Mouse (Mus musculus) layer of hippocampus, adult 8-10 months (tissue): ENCODE results near the gene Tenm3. TPM values are rescaled to one million over a fixed set of nuclear protein-coding genes. Genes with fewer than 3 reads are reported as not detected.

Experiments
- DNase-seq, 2 experiments: peaks; one replicate each; pipeline ENCODE4 v3.0.0; 2022; ENCODE audit warnings: low spot score in 2 of 2
- total RNA-seq, 4 experiments: library from RNA; stranded (reverse); gene quantifications; 2 replicates each; pipeline ENCODE4 v1.2.4; 2022

Gene Tenm3
- total RNA-seq, 4 experiments from 2014 or later, result 83.3 to 88.6 (median 85.4) TPM

GRCm38 (mm10) chr8:48281855-48282254 is 561.9 kb downstream of the Tenm3 start:
- DNase-seq, result no peak

- DNase-seq, result no peak
Observed at GRCm38 (mm10) chr8:48279360-48279759, 564.4 kb downstream of the Tenm3 start.

DNA sequence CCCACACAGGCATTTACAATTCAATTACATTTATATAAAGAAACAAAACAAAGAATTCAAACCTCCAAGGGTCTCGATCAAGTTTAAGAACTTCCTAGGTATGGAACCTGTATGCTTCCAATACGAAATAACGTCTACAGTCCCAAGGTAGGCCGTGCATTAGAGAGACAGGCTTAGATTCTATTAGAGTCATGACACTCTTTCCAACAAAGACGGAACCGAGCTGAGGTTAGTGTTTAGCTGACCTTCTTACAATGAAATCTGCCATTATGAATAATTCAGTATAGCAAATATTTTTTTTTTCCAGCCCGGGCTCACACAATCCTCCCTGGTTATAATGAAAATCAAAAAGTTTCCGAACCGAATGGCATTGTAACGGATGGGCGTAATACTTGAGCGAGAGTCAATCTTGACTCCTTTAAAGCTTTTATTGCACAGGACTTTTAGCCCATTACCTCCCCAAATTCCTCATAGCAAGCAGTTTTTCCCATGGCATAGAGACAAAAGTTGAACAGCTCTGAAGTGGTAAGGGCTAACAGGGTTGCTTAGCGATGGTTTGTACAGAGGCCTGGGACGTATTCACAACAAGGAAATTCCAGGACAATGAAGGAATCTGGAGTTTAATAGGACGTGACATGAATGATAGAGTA is 565.6 kb downstream of the Tenm3 start:
- no peak for DNase-seq

DNA sequence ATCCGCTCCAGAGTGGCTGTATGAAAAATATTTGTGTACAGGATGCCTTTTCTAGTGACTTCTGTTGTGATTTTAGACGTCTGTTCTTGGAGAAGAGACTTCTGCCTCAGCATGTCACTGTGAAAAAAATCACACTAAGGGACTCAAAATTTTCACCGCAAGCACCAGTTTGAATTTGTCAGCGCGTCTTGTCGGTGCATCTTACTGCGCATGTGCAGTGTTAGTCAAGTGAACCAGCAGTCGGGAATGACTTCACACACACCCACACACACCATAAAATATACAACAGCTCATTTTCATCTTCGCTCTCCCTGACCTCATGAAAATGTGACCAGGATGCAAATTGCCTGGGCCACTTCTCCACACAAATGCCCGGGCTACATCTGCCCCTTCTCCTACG is 568.7 kb downstream of the Tenm3 start:
- no peak for DNase-seq

DNA sequence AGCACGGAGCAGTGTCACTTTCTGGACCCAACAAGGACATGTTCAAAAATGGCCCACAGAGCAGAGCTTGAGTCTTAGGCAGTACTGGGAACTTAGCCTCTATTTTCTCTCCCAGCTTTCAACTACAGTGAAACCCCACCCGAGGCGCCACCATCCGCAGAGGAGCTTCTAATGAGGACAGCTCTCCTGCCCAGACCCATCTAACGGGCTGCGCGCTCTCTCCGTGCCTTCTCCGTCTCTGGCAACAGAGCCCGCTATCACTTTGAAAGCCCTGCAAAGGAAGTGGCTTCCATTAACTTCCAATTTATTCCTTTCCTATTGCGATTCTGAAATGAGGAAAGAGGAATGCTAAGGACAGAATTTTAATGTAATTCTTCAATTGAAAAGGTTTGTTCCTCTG is 569.2 kb downstream of the Tenm3 start:
- no peak for DNase-seq

DNA sequence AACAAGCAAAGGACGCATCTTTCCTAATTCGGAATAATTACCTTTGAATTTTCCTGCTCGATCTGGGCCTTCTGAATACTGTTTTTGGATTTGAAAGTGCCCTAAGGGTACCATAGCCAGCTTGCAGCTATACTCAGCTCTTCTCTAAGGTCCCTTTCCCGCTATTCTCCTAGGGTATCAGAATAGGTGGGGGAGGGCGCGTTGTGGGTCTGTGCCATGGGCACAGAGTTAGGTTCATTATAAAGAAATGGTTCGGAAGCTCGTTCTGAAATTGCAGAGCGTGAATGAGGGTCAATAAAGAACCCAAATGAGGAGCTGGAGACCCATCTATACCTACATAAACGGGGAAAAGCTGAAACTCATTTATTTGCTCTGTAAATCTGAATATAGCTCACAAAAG is 575.1 kb downstream of the Tenm3 start:
- no peak for DNase-seq

DNA sequence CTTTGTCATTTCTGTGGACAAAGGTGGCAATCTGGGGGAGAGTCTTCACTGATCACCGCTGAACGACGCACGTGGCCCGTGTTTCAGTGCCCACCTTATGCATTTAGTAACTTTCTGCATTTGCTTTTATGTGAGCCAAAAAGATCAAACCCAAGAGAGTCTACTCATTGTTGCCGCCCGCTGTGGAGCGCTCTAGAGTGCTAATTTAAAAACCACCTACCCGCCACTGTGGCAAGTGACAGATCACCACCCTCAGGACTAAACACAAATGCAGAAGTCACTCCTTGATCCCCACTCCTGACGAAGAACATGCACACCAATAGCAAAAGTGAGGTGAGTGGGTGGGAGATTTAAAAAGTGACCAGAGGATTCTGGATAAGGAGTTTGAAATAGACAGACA is 583.5 kb downstream of the Tenm3 start:
- no peak for DNase-seq

DNA sequence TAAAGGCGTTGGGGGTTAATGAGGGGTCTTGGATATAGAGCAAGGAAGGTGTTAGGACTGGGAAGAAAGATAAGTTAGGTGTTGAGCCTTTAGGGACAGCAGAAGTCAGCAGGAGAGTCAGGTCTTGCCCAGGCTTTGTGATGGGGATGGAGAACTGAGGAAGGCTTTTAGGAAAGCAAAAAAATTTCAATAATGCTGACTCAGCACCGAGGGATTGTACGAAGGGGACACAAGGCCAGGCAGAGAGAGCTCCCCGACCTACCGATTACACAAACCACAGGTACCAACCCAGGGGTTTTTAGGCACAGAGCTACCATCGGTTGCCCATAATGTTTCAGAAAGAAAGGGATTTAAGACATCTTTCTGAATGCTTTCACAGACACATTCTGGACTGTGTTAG is 583.9 kb downstream of the Tenm3 start:
- no peak for DNase-seq

GRCm38 (mm10) chr8:48243876-48244275 is 599.9 kb downstream of the Tenm3 start:
- no peak for DNase-seq

DNA sequence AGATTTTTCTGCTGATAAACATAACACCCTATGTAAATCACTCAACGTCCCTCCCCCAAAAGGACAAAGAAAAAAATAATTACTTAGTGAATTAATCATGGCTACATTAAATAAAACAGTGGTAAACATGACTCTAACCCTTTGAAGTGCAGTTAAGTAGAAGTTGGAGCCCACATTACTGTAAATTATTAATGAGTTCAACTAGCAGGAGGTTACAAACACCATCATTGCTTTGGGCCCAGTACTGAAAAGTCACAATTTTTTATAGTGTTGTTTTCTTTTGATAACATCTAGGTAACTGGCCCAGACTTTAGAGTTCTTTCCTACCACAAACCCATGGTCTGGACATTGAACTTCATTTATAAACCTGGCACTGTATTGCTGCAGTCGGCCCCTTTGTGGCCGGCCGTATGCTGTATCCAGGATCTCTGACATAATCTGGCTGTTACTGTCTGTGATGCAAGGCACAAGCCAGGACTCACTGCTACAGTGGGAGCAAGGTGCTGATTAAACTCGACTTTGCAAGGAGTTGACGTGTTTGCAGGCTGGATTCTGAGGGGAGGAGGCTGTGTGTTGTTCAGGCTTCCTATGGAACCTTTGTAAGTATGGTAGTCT is 602.7 kb downstream of the Tenm3 start:
- no peak for DNase-seq

DNA sequence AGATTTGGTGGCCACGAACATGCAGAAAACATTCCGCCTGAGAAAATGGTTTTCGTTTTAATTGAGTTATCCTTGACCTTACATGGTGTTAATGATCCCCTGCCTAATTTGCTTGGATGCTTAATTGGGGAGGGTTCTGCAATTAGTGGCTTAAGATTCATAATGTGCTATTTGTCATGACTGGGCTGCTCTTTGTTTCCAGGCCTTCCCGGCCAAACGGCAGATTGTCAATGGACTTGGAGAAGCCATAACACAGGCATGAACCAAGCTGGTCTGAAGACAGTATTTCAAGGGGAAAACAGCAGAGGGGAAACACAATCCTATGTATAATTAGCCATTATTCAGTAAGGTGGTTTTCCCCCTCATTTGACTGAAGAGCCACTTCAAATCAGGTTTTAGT is 606.8 kb downstream of the Tenm3 start:
- DNase-seq, result no peak

GRCm38 (mm10) chr8:48232927-48233326 is 610.8 kb downstream of the Tenm3 start:
- no peak for DNase-seq

- DNase-seq, result no peak
Observed at GRCm38 (mm10) chr8:48231882-48232281, 611.9 kb downstream of the Tenm3 start.

DNA sequence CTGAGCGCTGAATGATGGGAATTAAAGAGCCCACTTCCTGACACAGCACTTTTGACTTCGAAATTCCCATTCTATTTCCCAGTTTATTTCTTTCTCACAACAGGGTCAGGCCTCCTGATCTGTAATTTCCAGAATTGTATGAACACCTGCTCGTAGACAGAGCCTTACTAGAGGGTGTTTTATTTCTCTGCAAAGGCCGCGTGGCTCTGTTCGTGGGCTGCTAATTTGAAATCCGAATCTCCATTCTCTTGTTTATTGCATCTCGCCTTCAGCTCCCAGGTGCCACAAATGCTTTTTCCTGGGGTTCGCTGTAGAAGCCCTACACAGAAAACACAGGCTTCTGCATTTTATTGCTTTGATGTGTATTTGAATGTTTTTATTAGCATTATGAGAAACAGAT is 612.4 kb downstream of the Tenm3 start:
- no peak for DNase-seq

GRCm38 (mm10) chr8:48228676-48229075 is 615.1 kb downstream of the Tenm3 start:
- DNase-seq, result no peak

- no peak for DNase-seq
Observed at GRCm38 (mm10) chr8:48224753-48225152, 619.0 kb downstream of the Tenm3 start.

GRCm38 (mm10) chr8:48222429-48222769 is 621.4 kb downstream of the Tenm3 start:
- DNase-seq, result peak; percentile 61 to 92

DNA sequence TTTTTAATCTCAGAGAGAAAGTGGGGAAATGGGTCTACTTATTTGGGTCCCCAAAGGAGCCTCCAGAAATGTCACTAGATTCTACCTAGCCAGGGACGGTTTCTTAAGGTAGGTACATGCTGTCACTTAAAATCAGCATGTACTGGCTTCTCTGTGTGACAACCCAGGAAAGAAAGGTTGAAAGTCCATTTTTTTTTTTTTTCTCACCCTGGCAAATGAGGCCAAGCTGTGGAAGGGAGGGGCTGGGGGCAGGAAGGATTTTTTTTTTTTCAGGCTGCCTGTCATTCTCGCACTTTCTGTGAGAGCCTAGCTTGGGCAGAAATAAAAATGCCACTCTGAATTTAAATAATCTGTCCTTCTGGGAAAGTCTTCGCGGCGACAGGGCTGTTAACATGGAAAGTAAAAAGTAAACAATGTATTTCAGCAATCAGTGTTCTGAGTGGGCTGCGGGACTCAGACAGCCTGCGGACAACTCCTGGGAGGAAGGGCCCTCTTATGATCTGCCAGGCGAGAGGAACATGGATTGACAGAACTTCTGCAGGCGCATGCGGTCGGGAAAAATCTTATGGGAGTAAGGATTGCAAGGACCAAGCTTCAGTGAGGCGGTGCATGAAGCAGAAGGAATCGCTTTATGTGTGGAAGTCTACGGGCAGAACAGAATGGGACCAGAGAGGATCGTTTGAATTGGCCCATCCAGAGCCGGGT is 621.9 kb downstream of the Tenm3 start:
- no peak for DNase-seq

DNA sequence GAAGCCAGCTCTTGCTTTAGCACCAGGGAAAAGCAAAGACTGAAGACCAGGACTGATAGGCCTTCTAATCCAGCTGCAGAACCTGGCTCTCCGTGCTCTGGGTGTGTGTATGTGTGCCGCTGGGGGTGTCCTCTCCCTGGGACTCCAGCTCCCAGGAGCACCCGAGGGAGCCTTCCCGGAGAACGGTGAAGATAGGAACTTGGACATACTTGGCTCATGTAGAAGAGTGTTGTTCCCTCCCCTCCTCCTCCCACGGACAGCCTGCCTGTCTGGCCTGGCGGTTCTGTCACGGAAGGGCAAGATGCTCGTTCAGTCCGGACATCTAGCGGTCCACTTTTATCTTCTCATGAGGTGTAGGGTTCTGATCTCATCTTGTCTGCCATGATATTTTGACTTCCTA is 622.4 kb downstream of the Tenm3 start:
- no peak for DNase-seq

DNA sequence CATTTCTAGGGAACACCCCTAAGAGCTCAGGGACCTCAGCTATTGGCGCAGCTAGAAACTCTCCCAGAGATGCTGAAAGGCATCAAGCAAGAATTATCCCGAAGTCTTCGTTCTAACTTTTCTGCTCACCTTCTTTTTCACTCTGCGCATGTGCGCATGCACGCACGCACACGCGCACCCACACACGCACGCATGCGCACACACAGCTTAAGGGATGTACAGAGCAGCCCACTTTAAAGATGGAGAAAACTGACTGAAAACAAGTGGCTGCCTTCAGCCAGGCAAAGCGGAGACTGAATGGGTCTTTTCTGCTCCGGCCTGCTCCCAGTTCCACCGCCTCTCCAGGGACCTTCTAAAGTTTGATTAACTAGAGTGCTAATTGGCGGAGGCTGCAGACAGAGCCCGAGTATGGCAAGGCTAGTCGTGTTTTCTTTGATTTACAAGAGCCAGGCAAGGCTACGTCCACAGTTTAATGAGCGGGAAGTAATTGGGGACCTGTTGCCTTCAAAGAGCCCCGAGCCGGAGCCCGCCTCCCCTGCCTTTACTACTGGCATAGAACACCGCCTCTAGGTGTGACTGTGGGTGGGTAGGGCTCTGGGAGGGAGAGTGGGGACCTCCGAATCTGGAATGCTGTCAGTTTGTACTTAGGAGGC is 623.1 kb downstream of the Tenm3 start:
- DNase-seq, result peak in 1 of 2 experiments; percentile 30

- peak; percentile 60 to 76 for DNase-seq
Observed at GRCm38 (mm10) chr8:48215071-48215501, 628.7 kb downstream of the Tenm3 start.

- no peak for DNase-seq
Observed at GRCm38 (mm10) chr8:48214386-48214785, 629.4 kb downstream of the Tenm3 start.
